Mouse (Mus musculus): Measurements from ENCODE around the gene Bbip1. TPM values are rescaled to one million over a fixed set of nuclear protein-coding genes. Genes with fewer than 3 reads are reported as not detected.
A peak's percentile ranks its signal among the peaks of the same experiment; 100 is the strongest.
"Not testable (repeated sequence)": the region's sequence is repeated elsewhere in the genome, so short reads cannot be mapped to it uniquely, and the experiment has no call there.

Bbip1 gene
- polyA plus RNA-seq, 1 experiment, result 43.2 TPM

DNA sequence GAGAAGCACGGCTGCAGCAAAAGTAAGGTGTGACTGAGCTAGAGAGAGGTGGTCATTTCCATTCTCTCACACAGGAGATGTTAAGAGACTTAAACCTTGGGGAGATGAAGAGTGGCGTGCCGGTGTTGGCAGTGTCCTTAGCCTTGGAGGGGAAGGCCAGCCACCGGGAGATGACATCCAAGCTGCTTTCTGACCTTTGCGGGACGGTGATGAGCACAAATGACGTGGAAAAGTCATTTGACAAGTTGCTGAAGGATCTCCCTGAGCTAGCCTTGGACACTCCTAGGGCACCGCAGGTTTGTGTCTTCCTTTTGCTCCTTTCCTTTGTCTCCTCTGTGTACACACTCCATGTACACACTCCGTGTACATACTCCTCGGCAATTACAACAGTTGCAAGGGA is 24.9 kb downstream of the Bbip1 start:
- Histone ChIP-seq H3K27me3 (ENCODE audit: control insufficient read depth, insufficient read depth, low read length, poor library complexity, severe bottlenecking) (no peaks in the 10 kb centered on the region), H3K4me3 (ENCODE audit: low read depth, low read length) (no peak overlapping the region), H3K9me3 (replicated peaks; ENCODE audit: control insufficient read depth, insufficient read depth, low read length, poor library complexity, severe bottlenecking) (peaks cover 1% of the 10 kb centered on the region; the same call in 1 of the 2 replicates), H3K9ac (ENCODE audit: low read depth, poor library complexity, severe bottlenecking) (no peak overlapping the region), H3K27ac (ENCODE audit: insufficient read depth, low read length) (no peak overlapping the region), H3K36me3 (ENCODE audit: control insufficient read depth, insufficient read depth, low read length, poor library complexity, severe bottlenecking) (no peaks in the 10 kb centered on the region), H3K4me1 (ENCODE audit: control insufficient read depth, insufficient read depth, low read length) (no peaks in the 10 kb centered on the region)
- TF ChIP-seq EP300 (IDR thresholded peaks at IDR 0.05; ENCODE audit: insufficient read depth, low read depth, low read length) (no peak), CTCF (IDR thresholded peaks at IDR 0.05; ENCODE audit: low read depth, low read length) (no peak), POLR2A (IDR thresholded peaks at IDR 0.05; ENCODE audit: insufficient read depth, low read length) (no peak)

DNA sequence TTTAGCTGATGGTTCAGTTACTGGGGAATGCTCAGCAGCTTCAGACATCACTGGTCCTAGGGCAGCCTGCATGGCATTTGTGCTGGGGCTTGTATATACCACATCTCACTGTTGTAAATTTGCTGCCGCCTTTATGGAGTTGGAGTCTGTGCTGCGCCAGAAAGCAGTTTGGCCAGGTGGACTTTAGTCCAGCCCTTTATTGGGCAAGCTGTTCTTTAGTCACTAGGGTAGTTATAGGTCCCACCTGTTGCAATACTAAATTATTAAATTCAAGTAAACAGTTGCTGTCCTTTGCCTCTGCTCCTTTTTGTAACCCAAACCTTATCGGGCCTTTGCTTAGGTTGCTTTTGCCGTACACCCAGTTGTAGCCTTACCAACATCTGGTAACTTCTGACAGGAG is 29.5 kb downstream of the Bbip1 start:
- Histone ChIP-seq H3K27ac (ENCODE audit: insufficient read depth, low read length) (no peak overlapping the region), H3K27me3 (ENCODE audit: control insufficient read depth, insufficient read depth, low read length, poor library complexity, severe bottlenecking) (no peaks in the 10 kb centered on the region), H3K4me3 (ENCODE audit: low read depth, low read length) (no peak overlapping the region), H3K4me1 (ENCODE audit: control insufficient read depth, insufficient read depth, low read length) (no peaks in the 10 kb centered on the region), H3K9ac (ENCODE audit: low read depth, poor library complexity, severe bottlenecking) (no peak overlapping the region), H3K9me3 (replicated peaks; ENCODE audit: control insufficient read depth, insufficient read depth, low read length, poor library complexity, severe bottlenecking) (no peaks in the 10 kb centered on the region), H3K36me3 (ENCODE audit: control insufficient read depth, insufficient read depth, low read length, poor library complexity, severe bottlenecking) (no peaks in the 10 kb centered on the region)
- TF ChIP-seq CTCF (IDR thresholded peaks at IDR 0.05; ENCODE audit: low read depth, low read length) (no peak), POLR2A (IDR thresholded peaks at IDR 0.05; ENCODE audit: insufficient read depth, low read length) (no peak), EP300 (IDR thresholded peaks at IDR 0.05; ENCODE audit: insufficient read depth, low read depth, low read length) (no peak)

DNA sequence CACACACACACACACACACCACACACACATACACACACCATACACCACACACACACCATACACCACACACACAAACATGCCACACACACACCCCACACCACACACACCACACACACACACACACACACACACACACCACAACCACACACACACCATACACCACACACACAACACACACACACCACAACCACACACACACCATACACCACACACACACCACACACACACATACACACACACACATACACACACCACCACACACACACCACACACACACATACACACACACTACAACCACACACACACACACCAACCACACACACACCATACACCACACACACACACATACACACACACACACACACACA is 37.7 kb downstream of the Bbip1 start:
- not testable (repeated sequence) for H3K9me3 ChIP-seq (replicated peaks; ENCODE audit: control insufficient read depth, insufficient read depth, low read length, poor library complexity, severe bottlenecking)

DNA sequence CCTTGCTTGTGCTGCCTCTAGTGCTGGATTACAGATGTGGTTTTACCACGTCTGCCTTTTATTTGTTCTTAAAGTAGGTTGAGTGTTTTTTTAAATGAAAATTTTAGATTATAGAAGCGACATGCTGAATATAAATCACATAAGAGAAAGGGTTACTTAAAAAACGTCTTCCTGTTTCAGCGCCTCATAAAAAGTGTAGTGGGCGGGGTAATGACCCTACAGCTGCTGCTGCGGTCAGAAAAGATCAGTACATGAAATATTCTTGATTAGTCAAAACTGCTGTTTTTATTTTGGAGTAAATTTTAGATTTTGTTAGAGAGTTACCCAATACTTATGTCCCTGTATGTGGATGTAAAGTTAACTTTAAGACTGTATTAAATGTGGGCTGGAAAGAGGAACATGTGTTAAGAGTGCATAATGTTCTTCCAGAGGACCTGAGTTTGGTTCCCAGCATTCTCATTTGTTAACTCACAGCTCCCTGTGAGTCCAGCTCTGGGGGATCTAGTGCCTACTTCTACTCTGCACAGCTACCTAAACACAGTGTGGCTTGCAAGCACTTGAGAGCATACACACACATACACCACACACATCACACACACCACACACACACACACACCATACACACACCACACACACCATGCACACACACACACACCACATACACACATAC is 38.3 kb downstream of the Bbip1 start:
- Histone ChIP-seq H3K36me3 (ENCODE audit: control insufficient read depth, insufficient read depth, low read length, poor library complexity, severe bottlenecking) (no peaks in the 10 kb centered on the region), H3K9ac (ENCODE audit: low read depth, poor library complexity, severe bottlenecking) (no peak overlapping the region), H3K4me3 (ENCODE audit: low read depth, low read length) (no peak overlapping the region), H3K27ac (ENCODE audit: insufficient read depth, low read length) (no peak overlapping the region), H3K27me3 (ENCODE audit: control insufficient read depth, insufficient read depth, low read length, poor library complexity, severe bottlenecking) (no peaks in the 10 kb centered on the region), H3K9me3 (replicated peaks; ENCODE audit: control insufficient read depth, insufficient read depth, low read length, poor library complexity, severe bottlenecking) (no peaks in the 10 kb centered on the region), H3K4me1 (ENCODE audit: control insufficient read depth, insufficient read depth, low read length) (no peaks in the 10 kb centered on the region)
- TF ChIP-seq CTCF (IDR thresholded peaks at IDR 0.05; ENCODE audit: low read depth, low read length) (no peak), POLR2A (IDR thresholded peaks at IDR 0.05; ENCODE audit: insufficient read depth, low read length) (no peak), EP300 (IDR thresholded peaks at IDR 0.05; ENCODE audit: insufficient read depth, low read depth, low read length) (no peak)

More for the DNA sequence above, 37.7 kb downstream of the Bbip1 start:
- H3K4me1 ChIP-seq (ENCODE audit: control insufficient read depth, insufficient read depth, low read length); H3K36me3 ChIP-seq (ENCODE audit: control insufficient read depth, insufficient read depth, low read length, poor library complexity, severe bottlenecking); H3K27me3 ChIP-seq (ENCODE audit: control insufficient read depth, insufficient read depth, low read length, poor library complexity, severe bottlenecking); H3K4me3 ChIP-seq (ENCODE audit: low read depth, low read length); H3K9ac ChIP-seq (ENCODE audit: low read depth, poor library complexity, severe bottlenecking); H3K27ac ChIP-seq (ENCODE audit: insufficient read depth, low read length): not testable (repeated sequence)

DNA sequence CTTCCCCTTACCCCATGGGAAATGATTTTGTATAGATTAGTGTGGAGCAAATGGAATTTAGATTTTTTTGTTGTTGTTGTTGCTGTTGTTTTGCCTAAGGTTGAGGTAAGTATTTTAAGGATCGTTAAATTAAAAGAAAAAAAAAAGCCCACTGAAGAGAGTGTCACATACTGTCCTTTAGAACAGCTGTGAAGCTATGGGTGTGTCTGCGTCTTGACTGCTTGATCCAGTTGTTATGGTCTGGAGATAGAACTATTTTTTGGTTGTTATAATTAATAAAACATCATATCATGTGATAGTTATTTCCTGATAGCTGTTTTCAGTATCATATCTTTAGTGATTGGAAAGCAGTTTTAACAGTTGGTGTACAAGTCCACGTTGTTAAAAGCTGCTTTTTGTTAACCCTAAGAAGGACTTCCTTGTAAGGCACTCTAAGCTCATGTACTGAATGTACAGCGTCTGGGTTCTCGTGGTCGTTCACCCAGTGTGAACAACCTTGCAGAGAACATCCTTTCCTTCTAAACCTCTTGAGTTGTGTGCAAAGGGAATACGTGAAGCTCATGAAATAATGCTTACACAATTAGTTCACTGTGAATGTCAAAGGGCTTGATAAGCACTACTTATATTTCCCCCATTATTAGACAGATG is 39.5 kb downstream of the Bbip1 start:
- Histone ChIP-seq H3K27ac (ENCODE audit: insufficient read depth, low read length) (no peak overlapping the region), H3K4me1 (ENCODE audit: control insufficient read depth, insufficient read depth, low read length) (no peaks in the 10 kb centered on the region), H3K4me3 (ENCODE audit: low read depth, low read length) (no peak overlapping the region), H3K9ac (ENCODE audit: low read depth, poor library complexity, severe bottlenecking) (no peak overlapping the region), H3K9me3 (replicated peaks; ENCODE audit: control insufficient read depth, insufficient read depth, low read length, poor library complexity, severe bottlenecking) (no peaks in the 10 kb centered on the region), H3K27me3 (ENCODE audit: control insufficient read depth, insufficient read depth, low read length, poor library complexity, severe bottlenecking) (no peaks in the 10 kb centered on the region), H3K36me3 (ENCODE audit: control insufficient read depth, insufficient read depth, low read length, poor library complexity, severe bottlenecking) (no peaks in the 10 kb centered on the region)
- TF ChIP-seq POLR2A (IDR thresholded peaks at IDR 0.05; ENCODE audit: insufficient read depth, low read length) (no peak), EP300 (IDR thresholded peaks at IDR 0.05; ENCODE audit: insufficient read depth, low read depth, low read length) (no peak), CTCF (IDR thresholded peaks at IDR 0.05; ENCODE audit: low read depth, low read length) (no peak)

DNA sequence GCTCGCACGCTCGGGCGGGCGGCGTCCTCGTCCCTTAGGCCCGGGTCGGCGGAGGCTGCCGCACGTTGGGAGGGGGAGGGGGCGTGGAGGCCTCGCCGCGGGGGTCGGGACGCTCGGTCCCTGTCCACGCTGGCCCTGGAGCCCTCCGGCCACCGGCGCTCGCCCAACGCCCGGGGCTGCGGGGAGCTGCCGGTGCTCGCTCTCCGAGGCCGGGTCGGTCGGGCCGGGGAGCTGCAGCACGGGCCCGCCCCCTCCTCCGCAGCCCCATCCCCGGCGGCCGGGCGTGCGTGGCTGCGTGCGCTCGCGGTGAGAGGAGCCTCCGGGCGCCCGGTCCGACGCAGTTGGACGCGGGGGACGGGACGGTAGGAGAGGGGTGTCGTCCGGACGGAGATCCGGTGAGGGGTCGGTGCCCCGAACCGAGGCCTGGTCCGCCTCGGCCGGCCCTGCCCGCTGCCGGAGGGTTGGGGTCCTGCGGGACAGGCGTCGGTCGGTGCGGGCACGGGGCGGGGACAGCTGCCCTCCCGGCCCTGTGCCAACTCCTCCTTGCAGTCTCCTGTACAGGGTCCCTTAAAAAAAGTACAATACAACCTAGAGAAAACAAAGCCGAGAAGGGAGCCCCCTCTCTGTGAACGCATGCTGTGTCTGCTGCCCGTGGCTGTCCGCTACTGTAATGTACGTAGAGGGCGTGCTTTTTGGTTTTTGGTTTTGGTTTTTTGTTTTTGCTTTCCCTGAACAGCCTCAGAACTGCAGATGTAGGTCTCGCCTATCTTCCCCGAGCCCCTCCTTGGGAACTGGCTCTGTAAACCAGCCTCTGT is 40.7 kb downstream of the Bbip1 start:
- H3K36me3 ChIP-seq (ENCODE audit: control insufficient read depth, insufficient read depth, low read length, poor library complexity, severe bottlenecking), result no peaks in the 10 kb centered on the region
- H3K9me3 ChIP-seq (replicated peaks; ENCODE audit: control insufficient read depth, insufficient read depth, low read length, poor library complexity, severe bottlenecking), result no peaks in the 10 kb centered on the region
- no peaks in the 10 kb centered on the region for H3K27me3 ChIP-seq (ENCODE audit: control insufficient read depth, insufficient read depth, low read length, poor library complexity, severe bottlenecking)
- peak; percentile 24 for TF ChIP-seq CTCF (IDR thresholded peaks at IDR 0.05; ENCODE audit: low read depth, low read length)
- no peak for TF ChIP-seq EP300 (IDR thresholded peaks at IDR 0.05; ENCODE audit: insufficient read depth, low read depth, low read length)
- peak overlapping the region; percentile 89 for H3K4me3 ChIP-seq (ENCODE audit: low read depth, low read length)
- peak overlapping the region; percentile 83 for H3K9ac ChIP-seq (ENCODE audit: low read depth, poor library complexity, severe bottlenecking)
- no peaks in the 10 kb centered on the region for H3K4me1 ChIP-seq (ENCODE audit: control insufficient read depth, insufficient read depth, low read length)
- no peak overlapping the region for H3K27ac ChIP-seq (ENCODE audit: insufficient read depth, low read length)
